25 mouse cellular contexts compared by ENCODE assay signal in genomic region chr6:49769904-49770720, GRCm38 (mm10). TPM values are rescaled to one million over a fixed set of nuclear protein-coding genes. Genes with fewer than 3 reads are reported as not detected.
DNase-seq lines count a peak whose midpoint lies in the region; ATAC-seq and TF ChIP-seq lines count a peak whose summit lies in the region.
"Had no signal": no experiment of that assay in that cellular context is flagged by ENCODE, and none has a peak within 500 bp of the region (broad histone marks: within the 10 kb centered on the region; RNA-seq: fewer than 3 reads in every experiment).

No protein-coding gene starts in this region.

- peak; percentile 81 for ATAC-seq in forebrain, embryonic 14.5 days
- ATAC-seq in hindbrain, embryonic 13.5 days (ENCODE audit: low FRiP score): no peak
- no peak for ATAC-seq in hindbrain, postnatal 0 days
- ATAC-seq: intestine, postnatal 0 days; Patski had no signal

- WGBS in forebrain, embryonic 14.5 days: 57% methylated on average over 11 of the region's 11 CpGs
- 87% methylated on average over 11 of the region's 11 CpGs for WGBS in forebrain, embryonic 10.5 days
- WGBS in hindbrain, embryonic 13.5 days: 70% methylated on average over 11 of the region's 11 CpGs
- WGBS in hindbrain, postnatal 0 days: 72% methylated on average over 11 of the region's 11 CpGs

- H3K4me3 ChIP-seq in forebrain, embryonic 14.5 days (ENCODE audit: low read depth, low read length): no peak overlapping the region
- H3K4me3 ChIP-seq in forebrain, embryonic 10.5 days: no peak overlapping the region
- H3K4me3 ChIP-seq in hindbrain, embryonic 13.5 days: no peak overlapping the region
- no peak overlapping the region for H3K4me3 ChIP-seq in hindbrain, postnatal 0 days (ENCODE audit: low read length)
- H3K4me3 ChIP-seq: heart, adult 2 months; heart, embryonic 10.5 days; heart, embryonic 13.5 days had no signal

- H3K36me3 ChIP-seq in forebrain, embryonic 14.5 days (ENCODE audit: control insufficient read depth, insufficient read depth, low read length): no peaks in the 10 kb centered on the region
- H3K36me3 ChIP-seq in forebrain, embryonic 10.5 days (replicated peaks): no peaks in the 10 kb centered on the region
- H3K36me3 ChIP-seq in hindbrain, embryonic 13.5 days: no peaks in the 10 kb centered on the region
- H3K36me3 ChIP-seq in hindbrain, postnatal 0 days (ENCODE audit: insufficient read depth, low read length): no peaks in the 10 kb centered on the region
- H3K36me3 ChIP-seq: G1E; heart, embryonic 10.5 days; heart, embryonic 13.5 days had no signal

- H3K9me3 ChIP-seq in forebrain, embryonic 14.5 days (replicated peaks; ENCODE audit: control insufficient read depth, low read length): no peaks in the 10 kb centered on the region
- no peaks in the 10 kb centered on the region for H3K9me3 ChIP-seq in forebrain, embryonic 10.5 days
- H3K9me3 ChIP-seq in hindbrain, embryonic 13.5 days: no peaks in the 10 kb centered on the region
- H3K9me3 ChIP-seq in hindbrain, postnatal 0 days (ENCODE audit: low read length): no peaks in the 10 kb centered on the region
- H3K9me3 ChIP-seq: G1E; heart, embryonic 10.5 days; heart, embryonic 13.5 days had no signal

- TF ChIP-seq CTCF in hindbrain, postnatal 0 days (IDR thresholded peaks at IDR 0.05; ENCODE audit: low read depth): no peak
- TF ChIP-seq CTCF in brain, embryonic 14.5 days (IDR thresholded peaks at IDR 0.05; ENCODE audit: borderline replicate concordance, extremely low read depth, insufficient read depth, insufficient read length): no peak

- no peak overlapping the region for H3K9ac ChIP-seq in forebrain, embryonic 14.5 days (ENCODE audit: low read length)
- H3K9ac ChIP-seq in hindbrain, embryonic 13.5 days: no peak overlapping the region
- H3K9ac ChIP-seq in hindbrain, postnatal 0 days (replicated peaks; ENCODE audit: low read length): no peak overlapping the region
- H3K9ac ChIP-seq: heart, embryonic 13.5 days; hindbrain, embryonic 14.5 days had no signal

- peak; percentile 52 for DNase-seq in forebrain, embryonic 14.5 days (ENCODE audit: low spot score)
- no peak for DNase-seq in forebrain, embryonic 10.5 days (ENCODE audit: extremely low spot score, low spot score)
- DNase-seq in hindbrain, postnatal 0 days (ENCODE audit: low spot score): no peak
- peak; percentile 71 for DNase-seq in brain, embryonic 14.5 days (ENCODE audit: low read depth)
- no peak for DNase-seq in gastrocnemius, postnatal 10 days
- DNase-seq in left cerebral cortex, postnatal 36 days (ENCODE audit: low spot score in 2 of 2): no peak
- DNase-seq: adrenal gland, postnatal 14 days; B cell, adult 2 months; cerebellum, adult 18-20 months; cerebellum, adult 9-10 months; cerebellum, postnatal 14 days; gastrocnemius, postnatal 36 days; heart, adult 2 months; heart, postnatal 14 days; heart, postnatal 4 days; kidney, adult 2 months had no signal

- no peak overlapping the region for H3K27ac ChIP-seq in forebrain, embryonic 14.5 days (ENCODE audit: low read depth, low read length)
- H3K27ac ChIP-seq in forebrain, embryonic 10.5 days: no peak overlapping the region
- 0 out of 2 replicates have a peak overlapping the region, but pooled peaks have one; percentile 4 for H3K27ac ChIP-seq in hindbrain, embryonic 13.5 days
- no peak overlapping the region for H3K27ac ChIP-seq in hindbrain, postnatal 0 days
- H3K27ac ChIP-seq: heart, adult 2 months; heart, embryonic 10.5 days; heart, embryonic 13.5 days; hindbrain, embryonic 14.5 days had no signal

- H3K4me2 ChIP-seq in forebrain, embryonic 14.5 days (ENCODE audit: low read length): no peak overlapping the region
- H3K4me2 ChIP-seq in hindbrain, embryonic 13.5 days: no peak overlapping the region
- no peak overlapping the region for H3K4me2 ChIP-seq in hindbrain, postnatal 0 days (ENCODE audit: low read depth, low read length)
- H3K4me2 ChIP-seq: heart, embryonic 13.5 days; hindbrain, embryonic 14.5 days had no signal

- TF ChIP-seq POLR2A in brain, embryonic 14.5 days (IDR thresholded peaks at IDR 0.05; ENCODE audit: borderline replicate concordance, extremely low read depth, insufficient read depth, insufficient read length, poor library complexity, severe bottlenecking): no peak

- H3K4me1 ChIP-seq in forebrain, embryonic 14.5 days (ENCODE audit: control insufficient read depth, insufficient read depth, low read length): peaks cover 5% of the 10 kb centered on the region; the same call in 1 of the 2 replicates
- H3K4me1 ChIP-seq in forebrain, embryonic 10.5 days: peaks cover 23% of the 10 kb centered on the region
- peaks cover 23% of the 10 kb centered on the region; the same call in 1 of the 2 replicates for H3K4me1 ChIP-seq in hindbrain, embryonic 13.5 days (replicated peaks)
- no peaks in the 10 kb centered on the region for H3K4me1 ChIP-seq in hindbrain, postnatal 0 days (ENCODE audit: insufficient read depth, low read length)
- H3K4me1 ChIP-seq: heart, embryonic 13.5 days had no signal

- H3K27me3 ChIP-seq in forebrain, embryonic 14.5 days (replicated peaks; ENCODE audit: control insufficient read depth, insufficient read depth, low read length): no peaks in the 10 kb centered on the region
- H3K27me3 ChIP-seq in forebrain, embryonic 10.5 days (ENCODE audit: poor library complexity, severe bottlenecking): no peaks in the 10 kb centered on the region
- H3K27me3 ChIP-seq in hindbrain, embryonic 13.5 days: no peaks in the 10 kb centered on the region
- H3K27me3 ChIP-seq in hindbrain, postnatal 0 days (ENCODE audit: insufficient read depth, low read length): no peaks in the 10 kb centered on the region
- H3K27me3 ChIP-seq: CH12.LX; heart, embryonic 13.5 days; Patski had no signal

- intact Hi-C loops in left cerebral cortex, postnatal 36 days (cut with DNase I): no loop called here

RNA-seq across cellular contexts. Expression of gene Npy, which starts 52.4 kb away (rescaled TPM):
- polyA plus RNA-seq in forebrain, embryonic 14.5 days (2014; fragmentation: Nextera tagmentation; extraction: Ambion mirVana): 107 and 115 TPM in 2 replicates
- polyA plus RNA-seq in forebrain, embryonic 10.5 days (2016; fragmentation: Nextera tagmentation; extraction: Ambion mirVana): 0.27 TPM in 1 of 2 replicates, not detected in the other
- 287 and 371 TPM in 2 replicates for polyA plus RNA-seq in hindbrain, embryonic 13.5 days (2015; fragmentation: Nextera tagmentation; extraction: Ambion mirVana)
- 74.4 and 117 TPM in 2 replicates for total RNA-seq in hindbrain, postnatal 0 days (2014; rRNA removed)
- 110 and 120 TPM in 2 replicates for polyA plus RNA-seq in hindbrain, postnatal 0 days (2015; fragmentation: Nextera tagmentation; extraction: Ambion mirVana)
- 87.1 and 88.4 TPM in 2 replicates for polyA plus RNA-seq in brain, embryonic 14.5 days (2012; rRNA removed)
- total RNA-seq in gastrocnemius, postnatal 10 days (2021): not detected
- 100 to 1,000 TPM; 201 to 244 TPM for total RNA-seq in left cerebral cortex, postnatal 36 days (2021)
- total RNA-seq: CH12.LX; G1E; gastrocnemius, postnatal 36 days; granulocyte monocyte progenitor cell, adult 5-6 weeks; heart, adult 2 months; heart, postnatal 14 days had no signal
- polyA plus RNA-seq: Patski had no signal

Comparison
In these comparisons a context has a peak if more than half of its experiments do, and no peak if none do; other contexts are left out.
1. DNase-seq: peak in forebrain, embryonic 14.5 days (single experiment) and brain, embryonic 14.5 days (single experiment); none in forebrain, embryonic 10.5 days (single experiment), hindbrain, postnatal 0 days (single experiment), gastrocnemius, postnatal 10 days (single experiment) and left cerebral cortex, postnatal 36 days (0 of 2).
2. RNA of gene Npy, which starts 52.4 kb away (polyA plus RNA-seq): 287 to 371 TPM in hindbrain, embryonic 13.5 days, 110 to 120 TPM in hindbrain, postnatal 0 days, 107 to 115 TPM in forebrain, embryonic 14.5 days and 87.1 to 88.4 TPM in brain, embryonic 14.5 days; 0.27 TPM in forebrain, embryonic 10.5 days; every median in the first group is over 10 times any median in the second.